Mouse (Mus musculus) urinary bladder, postnatal 14 days (tissue): ENCODE data around the gene Stat3.
A peak's percentile ranks its signal among the peaks of the same experiment; 100 is the strongest.

Experiments used
- DNase-seq: peaks from one replicate; pipeline ENCODE4 v3.0.0; 2021; ENCODE audit warnings: low spot score

The Stat3 gene

GRCm38 (mm10) chr11:100890481-100890880, 48.9 kb downstream of the Stat3 start:
- no peak for DNase-seq

GRCm38 (mm10) chr11:100888348-100888820, 51.0 kb downstream of the Stat3 start:
- no peak for DNase-seq

GRCm38 (mm10) chr11:100887764-100888163, 51.6 kb downstream of the Stat3 start:
- DNase-seq, result no peak

- DNase-seq, result no peak
These were observed 52.1 kb downstream of the Stat3 start for GRCm38 (mm10) chr11:100887236-100887635.

- DNase-seq, result no peak
These were observed 53.1 kb downstream of the Stat3 start for GRCm38 (mm10) chr11:100886188-100886740.

GRCm38 (mm10) chr11:100885472-100885871, 53.9 kb downstream of the Stat3 start:
- no peak for DNase-seq

- DNase-seq, result no peak
These were observed 55.7 kb downstream of the Stat3 start for GRCm38 (mm10) chr11:100883640-100884039.

- no peak for DNase-seq
These were observed 59.8 kb downstream of the Stat3 start for GRCm38 (mm10) chr11:100879321-100880078.

- no peak for DNase-seq
These were observed 63.6 kb downstream of the Stat3 start for GRCm38 (mm10) chr11:100875761-100876160.

GRCm38 (mm10) chr11:100870968-100871350, 68.4 kb downstream of the Stat3 start:
- DNase-seq, result no peak

- no peak for DNase-seq
These were observed 68.9 kb downstream of the Stat3 start for GRCm38 (mm10) chr11:100870256-100870967.

- DNase-seq, result no peak
These were observed 73.7 kb downstream of the Stat3 start for GRCm38 (mm10) chr11:100865618-100866017.

- DNase-seq, result no peak
These were observed 76.2 kb downstream of the Stat3 start for GRCm38 (mm10) chr11:100863141-100863540.

GRCm38 (mm10) chr11:100861836-100862235, 77.5 kb downstream of the Stat3 start:
- DNase-seq, result no peak

- DNase-seq, result no peak
These were observed 78.0 kb downstream of the Stat3 start for GRCm38 (mm10) chr11:100861335-100861734.

GRCm38 (mm10) chr11:100860198-100861048, 78.9 kb downstream of the Stat3 start:
- DNase-seq, result peak; percentile 85

GRCm38 (mm10) chr11:100859579-100860075, 79.7 kb downstream of the Stat3 start:
- no peak for DNase-seq

GRCm38 (mm10) chr11:100858935-100859578, 80.3 kb downstream of the Stat3 start, which contains the start of gene Stat5a:
TSS of gene Stat5a (plus strand) at chr11:100859351.
- DNase-seq, result peak; percentile 65

GRCm38 (mm10) chr11:100857960-100858359, 81.4 kb downstream of the Stat3 start:
- DNase-seq, result peak; percentile 36

- no peak for DNase-seq
These were observed 84.2 kb downstream of the Stat3 start for GRCm38 (mm10) chr11:100855178-100855577.

GRCm38 (mm10) chr11:100854268-100854667, 85.1 kb downstream of the Stat3 start:
- DNase-seq, result peak; percentile 44
